Mouse (Mus musculus): ENCODE data around the gene Hspb1. TPM values are rescaled to one million over a fixed set of nuclear protein-coding genes. Genes with fewer than 3 reads are reported as not detected.

Gene Hspb1
- total RNA-seq, 2 experiments from 2014 or later: 253 to 325 TPM

- intact Hi-C loops (cut with DNase I): no loop called here
- peak; percentile 46 for DNase-seq
- TF ChIP-seq CTCF (IDR thresholded peaks at IDR 0.05): peak; percentile 4; the same call in 1 of the 2 replicates
- Histone ChIP-seq H3K4me3 (peak overlapping the region; percentile 67), H3K27ac (no peak overlapping the region)
Observed at GRCm38 (mm10) chr5:135867637-135868593, 19.8 kb upstream of the Hspb1 start.

DNA sequence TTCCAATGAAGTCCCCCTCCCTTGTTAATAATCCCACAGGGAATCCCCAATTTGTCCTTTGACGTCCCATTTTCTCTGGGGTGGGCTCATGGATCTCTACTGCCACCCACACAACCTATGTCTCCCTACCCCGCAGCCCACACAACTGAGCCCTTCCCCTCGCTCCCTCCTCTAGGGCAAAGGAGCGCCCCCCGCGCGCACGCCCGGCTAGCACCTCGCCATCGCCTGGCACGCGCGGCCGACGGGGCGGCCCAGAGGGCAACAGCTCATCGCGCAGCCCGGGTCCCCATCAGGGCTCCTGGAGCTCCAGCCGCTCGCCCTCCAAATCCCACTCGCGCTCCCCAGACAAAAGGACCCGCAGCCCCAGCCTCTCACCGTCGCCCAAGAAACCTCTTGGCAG, 19.1 kb upstream of the Hspb1 start:
- no peak for TF ChIP-seq CTCF (IDR thresholded peaks at IDR 0.05)
- intact Hi-C loops (cut with DNase I): no loop called here
- DNase-seq: no peak
- no peak overlapping the region for H3K27ac ChIP-seq
- peak overlapping the region; percentile 67 for H3K4me3 ChIP-seq

DNA sequence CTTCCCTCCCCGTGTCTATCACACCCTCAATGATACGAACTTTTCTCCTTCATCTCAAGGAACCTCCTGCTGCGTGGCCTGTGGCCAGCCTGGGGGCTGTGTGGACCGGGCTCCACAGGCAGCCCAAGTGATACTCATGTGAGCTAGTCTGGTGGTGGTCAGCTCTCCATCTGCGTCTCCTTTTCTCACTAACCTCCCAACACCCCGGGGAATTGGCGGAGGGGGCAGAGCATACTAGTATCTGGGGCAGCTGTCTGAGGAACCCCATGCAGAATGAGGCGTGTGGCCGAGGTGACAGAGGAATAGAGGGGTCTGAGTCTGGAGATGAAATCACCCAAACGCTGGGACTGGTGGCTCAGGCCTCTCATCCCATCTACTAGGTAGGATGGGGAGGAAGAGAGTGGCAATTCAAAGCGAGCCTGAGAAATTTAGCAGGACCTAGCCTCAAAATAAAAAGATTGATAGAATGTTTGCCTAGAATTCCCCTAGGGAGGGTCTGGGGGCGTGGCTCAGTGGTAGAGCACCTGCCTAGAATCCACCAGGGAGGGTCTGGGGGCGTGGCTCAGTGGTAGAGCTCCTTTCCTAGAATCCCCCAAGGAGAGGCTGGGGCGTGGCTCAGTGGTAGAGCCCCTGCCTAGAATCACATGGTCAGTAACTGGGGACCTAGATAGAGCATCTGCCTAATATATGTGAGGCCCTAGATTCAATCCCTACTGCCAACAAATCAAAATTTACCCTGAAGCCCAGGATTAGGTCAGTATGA, 17.9 kb upstream of the Hspb1 start:
- H3K4me3 ChIP-seq: no peak overlapping the region
- DNase-seq: no peak
- TF ChIP-seq CTCF (IDR thresholded peaks at IDR 0.05): no peak
- no peak overlapping the region for H3K27ac ChIP-seq
- intact Hi-C loops (cut with DNase I): no loop called here

DNA sequence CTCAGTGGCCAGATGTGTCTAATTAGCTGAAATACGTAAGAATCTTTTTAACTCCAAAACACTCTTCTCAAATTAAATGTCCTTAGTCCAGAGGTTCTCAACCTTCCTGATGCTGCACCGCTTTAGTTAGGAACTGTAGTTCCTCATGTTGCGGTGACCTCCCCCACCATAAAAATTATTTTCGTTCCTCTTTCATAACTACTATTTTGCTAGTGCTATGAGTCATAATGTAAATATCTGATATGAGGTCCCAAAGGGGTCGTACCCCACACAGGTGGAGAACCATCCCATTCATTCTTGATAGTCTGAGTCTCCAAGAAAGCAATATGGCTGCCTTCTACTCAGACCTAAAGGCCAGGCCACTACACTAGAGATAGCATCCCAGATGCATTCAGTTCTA, 17.2 kb upstream of the Hspb1 start:
- intact Hi-C loops (cut with DNase I): no loop called here
- no peak for TF ChIP-seq CTCF (IDR thresholded peaks at IDR 0.05)
- no peak overlapping the region for H3K27ac ChIP-seq
- no peak for DNase-seq
- H3K4me3 ChIP-seq: no peak overlapping the region

DNA sequence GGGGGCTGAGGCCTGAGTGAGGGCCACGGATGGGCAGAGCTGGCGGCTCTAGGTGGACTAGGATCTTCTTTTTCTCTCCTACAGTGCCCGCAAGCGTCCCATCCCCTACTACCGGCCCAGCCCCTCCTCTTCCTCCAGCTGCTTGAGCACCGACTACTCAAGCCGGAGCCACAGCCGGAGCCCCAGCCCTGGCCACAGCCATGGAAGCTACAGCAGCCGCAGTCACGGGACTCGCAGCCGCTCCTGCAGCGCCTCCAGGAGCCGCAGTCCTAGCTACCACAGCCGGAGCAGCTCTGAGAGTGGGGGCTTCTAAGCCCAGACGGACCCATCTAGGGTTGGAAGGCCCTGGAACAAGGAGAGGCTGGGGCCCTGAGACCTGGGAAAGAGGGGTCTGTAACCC, 14.7 kb upstream of the Hspb1 start:
- TF ChIP-seq CTCF (IDR thresholded peaks at IDR 0.05): no peak
- Histone ChIP-seq H3K4me3 (no peak overlapping the region), H3K27ac (no peak overlapping the region)
- intact Hi-C loops (cut with DNase I): no loop called here
- no peak for DNase-seq

DNA sequence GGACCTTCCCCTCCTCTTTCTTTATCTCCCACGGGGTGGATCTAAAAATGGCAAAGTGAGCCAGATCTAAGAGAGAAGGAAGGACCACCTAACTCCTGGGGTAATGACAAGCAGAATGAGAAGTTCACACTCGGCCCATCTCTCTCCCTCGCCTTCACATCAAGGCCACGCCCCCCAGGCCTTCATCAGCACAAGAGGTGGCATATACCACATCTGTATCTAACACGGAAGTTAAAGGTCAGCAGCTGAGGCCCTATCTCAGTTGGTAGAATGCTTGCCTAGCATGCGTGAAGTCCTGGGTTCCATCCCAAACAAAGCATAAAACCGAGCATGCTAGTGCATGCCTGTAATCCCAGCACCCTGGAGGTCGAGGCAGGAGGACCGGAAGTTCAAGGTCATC, 14.0 kb upstream of the Hspb1 start:
- no peak for TF ChIP-seq CTCF (IDR thresholded peaks at IDR 0.05)
- DNase-seq: no peak
- intact Hi-C loops (cut with DNase I): no loop called here
- H3K27ac ChIP-seq: no peak overlapping the region
- no peak overlapping the region for H3K4me3 ChIP-seq

- Histone ChIP-seq H3K27ac (peak overlapping the region; percentile 86), H3K4me3 (peak overlapping the region; percentile 68)
- intact Hi-C loops (cut with DNase I): loop anchor here (5.0 kb wide), 1 partner anchor 185 kb away; no protein-coding TSS in a partner anchor
- DNase-seq: peak; percentile 75
- TF ChIP-seq CTCF (IDR thresholded peaks at IDR 0.05): peak; percentile 75
Observed at GRCm38 (mm10) chr5:135877180-135877579, 10.5 kb upstream of the Hspb1 start.

- Histone ChIP-seq H3K27ac (peak overlapping the region; percentile 86), H3K4me3 (peak overlapping the region; percentile 68)
- TF ChIP-seq CTCF (IDR thresholded peaks at IDR 0.05): peak; percentile 79
- DNase-seq: peak; percentile 70
- intact Hi-C loops (cut with DNase I): loop anchor here (5.0 kb wide), 1 partner anchor 184 kb away; no protein-coding TSS in a partner anchor
Observed at GRCm38 (mm10) chr5:135877831-135878231, 9.9 kb upstream of the Hspb1 start.

GRCm38 (mm10) chr5:135879449-135880158, 8.1 kb upstream of the Hspb1 start:
- DNase-seq: peak; percentile 95
- TF ChIP-seq CTCF (IDR thresholded peaks at IDR 0.05): no peak
- H3K27ac ChIP-seq: peak overlapping the region; percentile 86
- intact Hi-C loops (cut with DNase I): loop anchor here (5.0 kb wide), 1 partner anchor 183 kb away; no protein-coding TSS in a partner anchor
- H3K4me3 ChIP-seq: peak overlapping the region; percentile 41

GRCm38 (mm10) chr5:135884641-135885040, 3.1 kb upstream of the Hspb1 start:
- intact Hi-C loops (cut with DNase I): no loop called here
- TF ChIP-seq CTCF (IDR thresholded peaks at IDR 0.05): no peak

DNA sequence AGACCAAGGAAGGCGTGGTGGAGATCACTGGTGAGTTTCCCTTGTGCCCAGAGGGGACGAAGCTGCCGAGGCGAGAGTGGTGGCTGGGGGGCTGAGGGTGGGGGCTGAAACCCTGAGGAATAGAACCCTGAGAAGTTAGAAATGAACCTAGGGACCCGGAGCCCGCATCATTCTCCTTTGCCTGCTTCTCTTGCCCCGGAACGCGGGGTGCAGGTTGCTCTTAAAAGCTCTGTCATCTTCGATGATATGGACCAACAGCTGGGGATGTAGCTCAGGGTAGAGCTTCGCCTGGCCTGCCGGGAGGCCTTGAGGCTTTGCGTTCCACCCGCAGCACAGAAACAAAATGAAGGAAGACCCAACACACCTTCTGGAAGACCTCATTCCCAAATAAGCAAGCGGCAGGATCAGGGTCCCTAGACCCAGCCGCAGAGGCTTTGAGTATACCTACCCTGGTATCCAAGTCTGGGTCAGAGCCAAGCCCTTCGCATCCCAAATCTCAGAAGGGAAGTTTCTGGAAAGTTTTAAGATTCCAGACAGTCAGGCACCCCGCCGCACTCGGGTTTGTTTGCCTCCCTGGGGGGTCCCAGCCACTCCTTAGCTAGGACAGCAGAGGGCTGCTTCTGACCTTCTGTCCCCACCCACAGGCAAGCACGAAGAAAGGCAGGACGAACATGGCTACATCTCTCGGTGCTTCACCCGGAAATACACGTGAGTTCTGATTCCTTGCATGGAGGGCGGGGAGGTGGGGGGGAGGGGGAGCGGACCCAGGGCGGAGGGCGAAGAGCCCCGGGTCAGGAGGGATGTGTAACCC, 891 bp downstream of the Hspb1 start:
- intact Hi-C loops (cut with DNase I): no loop called here
- DNase-seq: peak; percentile 57
- TF ChIP-seq CTCF (IDR thresholded peaks at IDR 0.05): peak; percentile 2; the same call in 1 of the 2 replicates
- Histone ChIP-seq H3K4me3 (peak overlapping the region; percentile 84), H3K27ac (peak overlapping the region; percentile 96)

More at GRCm38 (mm10) chr5:135884641-135885040, 3.1 kb upstream of the Hspb1 start:
- no peak overlapping the region for H3K27ac ChIP-seq
- no peak overlapping the region for H3K4me3 ChIP-seq
- DNase-seq: no peak

Data from gastrocnemius, adult 2 months (tissue).